Mouse (Mus musculus) ES-CJ7 (cell line): ENCODE measurements around the gene Cdc37l1.

Source experiments
- DNase-seq: peaks from one replicate; pipeline ENCODE4 v3.0.0; 2011; ENCODE audit warnings: low read depth, low spot score

The Cdc37l1 gene

DNA sequence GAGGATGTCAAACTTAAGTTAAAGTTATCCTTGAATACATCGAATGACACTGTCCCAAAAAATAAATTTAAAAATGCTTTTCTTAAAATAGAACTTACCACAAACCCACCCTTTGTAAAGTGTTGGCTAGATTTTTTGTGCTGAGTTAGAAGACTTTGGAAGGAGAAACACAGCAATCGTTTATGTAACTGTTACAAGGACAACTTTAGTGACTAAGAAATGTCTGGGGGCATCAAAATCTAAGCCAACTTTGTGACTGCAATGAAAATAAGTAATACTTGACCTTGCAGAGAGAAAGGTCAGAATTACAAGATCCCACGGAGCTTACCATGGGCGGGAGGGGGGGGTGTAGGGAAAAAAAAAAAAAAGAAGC, 56.8 kb downstream of the Cdc37l1 start:
- DNase-seq, result no peak

DNA sequence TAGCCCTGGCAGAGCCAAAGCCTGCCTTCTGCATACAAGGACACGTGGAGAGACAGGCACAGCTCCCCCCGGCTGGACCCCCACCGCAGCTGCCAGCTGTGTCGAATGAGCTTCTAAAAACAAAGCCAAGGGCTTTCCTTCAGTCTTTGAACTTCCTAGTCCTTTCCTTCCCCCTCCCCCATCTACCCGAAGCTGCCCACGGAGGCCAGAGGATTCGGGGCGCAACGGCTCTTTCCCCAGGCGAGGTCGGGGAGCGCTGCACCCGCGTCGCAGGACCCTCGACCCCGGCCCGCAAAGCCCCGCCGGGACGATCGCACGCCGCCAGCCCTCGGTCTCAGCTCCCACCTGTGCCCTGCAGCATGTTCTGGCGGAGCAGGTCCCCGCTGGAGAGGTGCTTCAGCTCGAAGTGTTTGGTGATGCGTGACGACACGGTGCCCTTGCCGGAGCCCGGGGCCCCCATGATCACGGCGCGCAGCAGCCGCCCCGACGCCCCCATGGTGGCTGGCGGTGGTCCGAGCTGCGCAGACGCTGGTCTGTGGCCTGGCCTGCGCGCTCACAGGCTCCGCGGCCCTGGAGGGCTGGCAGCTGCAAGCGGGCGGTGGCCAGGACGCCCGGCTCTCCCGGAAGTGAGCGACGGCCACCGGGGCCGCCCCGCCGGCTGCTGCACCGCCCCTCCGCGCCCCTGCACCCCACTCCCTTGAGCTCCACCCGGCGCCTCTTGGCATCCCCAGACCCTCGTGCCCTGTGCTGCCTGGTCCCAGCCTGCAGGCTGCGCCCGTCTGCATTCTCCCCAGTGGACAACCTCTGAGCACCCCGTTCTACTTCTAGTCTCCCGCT, 57.4 kb downstream of the Cdc37l1 start, which contains the start of gene Ak3:
Gene Ak3 (minus strand): TSS at position 628 of the 837 bp plus-strand sequence.
- peak; percentile 40 for DNase-seq

- DNase-seq, result no peak
Measured at GRCm38 (mm10) chr19:29049401-29050075, 59.4 kb downstream of the Cdc37l1 start.

DNA sequence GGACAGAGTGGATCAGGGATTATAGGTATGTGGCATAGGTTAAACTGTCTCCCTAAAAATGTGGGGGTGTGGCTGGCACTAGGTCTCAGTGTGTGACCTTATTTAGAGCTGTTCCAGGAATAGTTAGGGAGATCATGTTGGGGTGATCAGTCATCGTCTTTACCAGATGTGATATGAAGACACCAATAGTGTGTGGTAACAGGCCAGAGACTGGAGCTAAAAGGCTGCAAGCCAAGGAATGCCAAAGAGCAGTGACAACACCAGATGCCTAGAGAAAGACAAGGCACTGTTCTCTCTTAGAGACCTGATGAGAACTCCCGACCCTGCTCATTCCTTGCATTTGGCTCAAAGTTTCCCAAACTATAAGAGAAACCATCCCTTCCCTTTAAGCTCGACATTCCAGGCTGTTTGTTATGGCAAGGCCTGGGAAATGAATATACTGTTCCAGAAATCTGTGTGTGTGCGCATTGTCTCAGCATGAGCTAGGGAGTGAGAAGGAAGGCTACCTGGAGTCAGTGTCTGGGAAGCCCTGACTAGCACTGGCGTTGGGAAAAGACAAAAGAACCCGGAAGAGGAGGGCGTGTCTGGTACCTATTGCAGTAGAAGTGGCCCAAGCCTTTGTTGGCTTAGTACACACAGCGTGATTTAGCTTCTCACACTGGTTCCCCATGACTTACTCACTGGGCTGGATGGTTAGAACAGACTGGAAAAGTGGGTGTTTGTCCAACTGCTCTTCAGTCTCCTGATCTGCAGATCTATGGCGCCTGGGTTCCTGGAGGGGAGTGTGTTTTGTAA, 60.2 kb downstream of the Cdc37l1 start:
- DNase-seq, result peak; percentile 49

GRCm38 (mm10) chr19:29052786-29053185, 62.6 kb downstream of the Cdc37l1 start:
- no peak for DNase-seq

DNA sequence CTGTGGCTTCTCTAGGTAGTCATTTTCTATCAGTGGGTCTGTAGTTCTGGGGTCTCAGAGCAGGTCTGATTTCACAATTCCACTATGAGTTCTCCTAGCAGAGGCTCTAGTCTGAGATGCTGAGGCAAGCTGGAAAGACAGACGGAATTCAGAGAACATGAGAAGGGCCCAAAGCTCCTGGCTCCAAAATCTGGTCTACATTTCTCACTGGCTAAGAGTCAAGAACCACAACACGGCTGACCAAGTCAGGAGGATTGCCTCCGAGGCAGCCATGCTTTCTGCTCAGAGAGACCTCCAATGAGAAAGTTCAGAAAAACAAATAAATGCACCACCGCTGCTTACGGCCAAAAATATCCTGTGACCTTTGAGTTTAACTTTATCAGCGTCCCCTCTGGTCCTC, 64.4 kb downstream of the Cdc37l1 start:
- DNase-seq, result no peak

DNA sequence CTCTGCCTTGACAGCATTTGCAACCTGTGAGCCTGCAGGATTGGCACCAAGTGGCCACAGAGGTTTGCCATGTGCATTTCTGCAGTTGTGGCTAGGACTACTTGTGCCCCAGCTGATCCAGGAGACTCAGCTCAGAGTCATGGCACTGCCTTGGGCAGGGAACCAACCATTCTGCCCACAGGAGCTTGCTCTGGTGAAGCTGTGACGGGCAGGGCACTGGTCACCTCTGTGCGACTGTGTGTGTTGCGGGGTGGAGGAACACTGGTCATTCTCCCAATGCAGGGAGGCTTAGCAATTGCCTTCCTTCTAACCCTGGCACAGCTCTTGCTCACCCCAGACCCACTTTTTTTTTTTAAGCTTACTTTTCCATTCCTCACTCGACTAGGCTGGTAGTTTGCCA, 65.3 kb downstream of the Cdc37l1 start:
- DNase-seq, result no peak

GRCm38 (mm10) chr19:29058741-29059140, 68.6 kb downstream of the Cdc37l1 start:
- no peak for DNase-seq

GRCm38 (mm10) chr19:29059688-29060087, 69.5 kb downstream of the Cdc37l1 start:
- DNase-seq, result no peak

DNA sequence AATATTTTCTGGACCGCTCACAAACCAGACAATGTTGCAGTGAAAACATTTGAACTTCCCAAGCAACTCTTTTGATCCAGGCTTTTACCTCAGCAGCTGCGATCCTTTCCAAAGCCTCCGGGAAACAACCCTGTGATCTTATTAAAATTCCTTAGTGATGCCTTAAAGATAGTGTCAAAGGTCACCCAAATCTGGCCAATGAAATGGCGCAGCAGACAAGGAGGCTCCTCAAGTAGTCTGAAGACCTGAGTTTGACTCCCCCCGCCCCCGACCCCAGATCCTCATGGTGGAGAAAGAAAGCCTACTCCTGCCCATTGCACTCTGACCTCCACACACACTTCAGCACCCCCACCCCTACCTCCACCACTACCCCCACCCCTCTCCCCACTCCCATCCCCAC, 70.1 kb downstream of the Cdc37l1 start:
- peak; percentile 53 for DNase-seq

DNA sequence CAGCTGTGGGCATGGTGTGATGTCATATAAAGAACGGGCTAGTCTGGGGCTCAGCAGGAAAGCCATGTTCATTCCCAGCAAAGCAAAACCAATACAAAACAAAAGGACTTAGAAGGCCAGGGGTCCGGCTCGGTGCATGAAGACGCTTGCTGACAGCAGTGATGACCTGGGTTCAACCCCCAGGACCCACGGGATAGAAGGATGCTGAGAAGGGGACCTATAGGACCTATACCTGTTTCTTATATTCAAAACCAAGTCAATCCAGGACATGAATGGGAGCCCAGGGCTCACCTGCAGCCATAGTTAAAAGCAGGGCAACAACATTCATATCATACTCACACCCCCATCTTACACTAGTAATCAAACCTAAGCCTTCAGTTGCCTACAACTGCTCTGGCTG, 72.9 kb downstream of the Cdc37l1 start:
- DNase-seq, result no peak

GRCm38 (mm10) chr19:29063577-29064363, 73.6 kb downstream of the Cdc37l1 start:
- peak; percentile 86 for DNase-seq

DNA sequence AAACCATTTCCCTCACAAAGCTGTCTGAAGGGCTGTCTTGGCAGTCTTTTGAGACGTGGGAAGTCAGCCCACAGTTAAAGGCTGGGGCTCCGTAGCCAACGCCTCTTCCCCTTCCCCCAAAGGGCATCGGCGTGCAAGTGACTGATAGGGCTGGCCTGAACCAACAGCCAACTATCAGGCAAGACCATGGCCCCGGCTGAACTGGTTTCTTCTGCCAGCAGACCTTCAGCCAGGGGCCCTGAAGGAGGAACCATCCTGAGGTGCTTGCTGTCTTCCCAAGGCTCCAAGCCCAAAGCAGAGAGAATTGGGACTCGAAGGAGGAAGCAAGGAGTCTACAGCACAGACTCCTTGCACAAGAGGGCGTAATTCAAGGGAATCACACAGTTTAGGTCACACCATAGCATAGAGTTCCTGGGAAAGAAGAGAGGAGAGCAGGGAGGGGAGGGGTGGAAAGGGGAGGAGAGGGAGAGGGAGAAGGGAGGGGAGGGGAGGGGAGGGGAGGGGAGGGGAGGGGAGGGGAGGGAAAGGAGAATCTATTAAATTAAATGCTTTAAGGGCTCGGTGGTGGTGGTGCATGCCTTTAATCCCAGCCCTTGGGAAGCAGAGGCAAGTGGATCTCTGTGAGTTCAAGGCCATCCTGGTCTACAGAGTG, 74.4 kb downstream of the Cdc37l1 start:
- DNase-seq, result peak; percentile 72

DNA sequence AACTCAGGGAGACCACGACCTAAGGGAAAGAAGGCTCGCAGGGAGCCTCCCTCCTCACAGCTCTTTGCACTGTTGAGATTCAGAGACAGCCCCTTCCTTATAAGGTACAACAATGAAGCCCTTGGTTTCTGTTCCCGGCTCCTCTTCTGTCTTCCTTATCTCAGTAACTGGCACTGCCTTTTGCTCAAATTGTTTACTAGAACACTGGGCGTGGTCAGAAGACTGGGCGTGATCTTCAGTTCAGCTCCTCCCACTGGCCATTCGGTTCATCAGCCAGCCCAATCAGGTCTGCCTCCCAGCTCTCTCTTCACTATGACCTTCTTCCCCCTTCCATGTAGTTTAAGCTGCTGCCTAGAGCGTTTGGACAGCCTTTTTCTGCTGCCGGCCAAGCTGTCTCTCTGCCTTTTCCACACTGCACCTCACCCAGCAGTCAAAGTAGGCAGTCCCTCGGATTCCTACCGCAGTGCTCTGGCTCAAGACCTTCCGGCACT, 76.9 kb downstream of the Cdc37l1 start:
- DNase-seq, result peak; percentile 91

GRCm38 (mm10) chr19:29069195-29069594, 79.0 kb downstream of the Cdc37l1 start:
- DNase-seq, result no peak

DNA sequence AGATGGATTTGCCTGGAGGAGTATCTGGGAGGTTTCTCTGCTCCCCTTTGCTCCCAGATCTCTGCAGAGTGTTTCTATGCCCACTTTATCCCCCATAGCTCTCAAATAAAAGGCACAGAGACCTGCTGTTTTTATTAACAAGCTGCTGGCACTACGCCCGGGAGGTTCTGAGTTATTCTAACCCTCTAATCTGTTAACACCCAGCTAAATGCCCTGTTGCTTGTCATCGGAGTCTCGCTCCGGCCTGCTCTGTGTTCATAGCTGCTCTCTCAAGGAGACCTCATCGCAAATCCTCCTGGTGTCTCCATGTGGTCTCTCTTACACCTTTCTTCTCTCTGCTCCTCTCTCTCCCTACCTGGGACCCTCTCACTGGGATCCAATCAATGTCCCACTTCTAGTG, 84.7 kb downstream of the Cdc37l1 start:
- DNase-seq, result no peak
